Mouse (Mus musculus): ENCODE measurements at regions not wholly inside any gene's neighbourhood (a gene's known extent, or its start where the extent isn't known, plus 50 kb on each side); places are given as distances from the start of the nearest gene placed in this dataset.
"Not testable (repeated sequence)": the region's sequence is repeated elsewhere in the genome, so short reads cannot be mapped to it uniquely, and the experiment has no call there.

GRCm38 (mm10) chr1:112486046-112486445, 621.3 kb upstream of the Dsel start:
- TF ChIP-seq CTCF (IDR thresholded peaks at IDR 0.05; ENCODE audit: low read depth, low read length); POLR2A (IDR thresholded peaks at IDR 0.05; ENCODE audit: borderline replicate concordance, low read depth, low read length): not testable (repeated sequence)

Data from bone marrow macrophage, adult 2 months (primary cell).